Mouse (Mus musculus): Measurements from ENCODE around the gene Cog5. TPM values are rescaled to one million over a fixed set of nuclear protein-coding genes. Genes with fewer than 3 reads are reported as not detected.

Cog5 gene
- polyA plus RNA-seq, 1 experiment from 2014 or later: 29.7 TPM

GRCm38 (mm10) chr12:31949759-31950658, 295.3 kb downstream of the Cog5 start, which contains the start of gene Hbp1:
Gene Hbp1, minus strand, starts transcription at chr12:31950535.
- under 1% methylated on average over 69 of the region's 71 CpGs for WGBS
- peak within 1 kb of the TSS; percentile 79 for H3K4me2 ChIP-seq
- H3K36me3 ChIP-seq: no peaks in the 10 kb centered on the region
- no peaks in the 10 kb centered on the region for H3K4me1 ChIP-seq
- H3K27ac ChIP-seq: peak within 1 kb of the TSS; percentile 98
- H3K9ac ChIP-seq: peak within 1 kb of the TSS; percentile 59
- peak within 1 kb of the TSS; percentile 85 for H3K4me3 ChIP-seq (replicated peaks)
- peak; percentile 95 for ATAC-seq (ENCODE audit: insufficient read depth, low FRiP score, low read depth)
- H3K27me3 ChIP-seq (replicated peaks): no peaks in the 10 kb centered on the region
- H3K9me3 ChIP-seq: no peaks in the 10 kb centered on the region

GRCm38 (mm10) chr12:31950659-31951031, 296.0 kb downstream of the Cog5 start:
- Histone ChIP-seq H3K4me3 (replicated peaks) (peak overlapping the region; percentile 46), H3K9me3 (no peaks in the 10 kb centered on the region), H3K4me2 (peak overlapping the region; percentile 79), H3K9ac (peak overlapping the region; percentile 41; the same call in 1 of the 2 replicates), H3K27me3 (replicated peaks) (no peaks in the 10 kb centered on the region), H3K36me3 (no peaks in the 10 kb centered on the region), H3K4me1 (no peaks in the 10 kb centered on the region), H3K27ac (peak overlapping the region; percentile 85)
- 2% methylated on average over 9 of the region's 9 CpGs for WGBS
- ATAC-seq (ENCODE audit: insufficient read depth, low FRiP score, low read depth): no peak

GRCm38 (mm10) chr12:31955843-31956242, 301.2 kb downstream of the Cog5 start:
- Histone ChIP-seq H3K4me1 (no peaks in the 10 kb centered on the region), H3K9ac (no peak overlapping the region), H3K9me3 (no peaks in the 10 kb centered on the region), H3K4me3 (replicated peaks) (no peak overlapping the region), H3K36me3 (no peaks in the 10 kb centered on the region), H3K27ac (no peak overlapping the region), H3K27me3 (replicated peaks) (no peaks in the 10 kb centered on the region), H3K4me2 (no peak overlapping the region)
- no peak for ATAC-seq (ENCODE audit: insufficient read depth, low FRiP score, low read depth)
- WGBS: 84% methylated on average over 4 of the region's 4 CpGs

- H3K36me3 ChIP-seq: no peaks in the 10 kb centered on the region
- 88% methylated on average over 6 of the region's 6 CpGs for WGBS
- no peak overlapping the region for H3K27ac ChIP-seq
- H3K9ac ChIP-seq: no peak overlapping the region
- no peak overlapping the region for H3K4me3 ChIP-seq (replicated peaks)
- no peak for ATAC-seq (ENCODE audit: insufficient read depth, low FRiP score, low read depth)
- H3K9me3 ChIP-seq: no peaks in the 10 kb centered on the region
- H3K27me3 ChIP-seq (replicated peaks): no peaks in the 10 kb centered on the region
- no peak overlapping the region for H3K4me2 ChIP-seq
- no peaks in the 10 kb centered on the region; the same call in 1 of the 2 replicates for H3K4me1 ChIP-seq
Observed at GRCm38 (mm10) chr12:31964074-31964473, 309.4 kb downstream of the Cog5 start.

- H3K27ac ChIP-seq: no peak overlapping the region
- H3K36me3 ChIP-seq: no peaks in the 10 kb centered on the region
- H3K9ac ChIP-seq: no peak overlapping the region
- H3K9me3 ChIP-seq: no peaks in the 10 kb centered on the region
- no peaks in the 10 kb centered on the region for H3K27me3 ChIP-seq (replicated peaks)
- WGBS: 85% methylated on average over 12 of the region's 12 CpGs
- no peak overlapping the region for H3K4me3 ChIP-seq (replicated peaks)
- no peaks in the 10 kb centered on the region; the same call in 1 of the 2 replicates for H3K4me1 ChIP-seq
- H3K4me2 ChIP-seq: no peak overlapping the region
- no peak for ATAC-seq (ENCODE audit: insufficient read depth, low FRiP score, low read depth)
Observed at GRCm38 (mm10) chr12:31965517-31966212, 311.0 kb downstream of the Cog5 start.

GRCm38 (mm10) chr12:31966405-31966804, 311.7 kb downstream of the Cog5 start:
- Histone ChIP-seq H3K9ac (no peak overlapping the region), H3K9me3 (no peaks in the 10 kb centered on the region), H3K4me1 (no peaks in the 10 kb centered on the region; the same call in 1 of the 2 replicates), H3K4me3 (replicated peaks) (no peak overlapping the region), H3K27ac (no peak overlapping the region), H3K27me3 (replicated peaks) (no peaks in the 10 kb centered on the region), H3K36me3 (no peaks in the 10 kb centered on the region), H3K4me2 (no peak overlapping the region)
- peak; percentile 60; the same call in 1 of the 2 replicates for ATAC-seq (ENCODE audit: insufficient read depth, low FRiP score, low read depth)
- 74% methylated on average over 4 of the region's 4 CpGs for WGBS

- 6% methylated on average over 2 of the region's 2 CpGs for WGBS
- Histone ChIP-seq H3K4me3 (replicated peaks) (no peak overlapping the region), H3K9me3 (no peaks in the 10 kb centered on the region), H3K9ac (no peak overlapping the region), H3K27ac (no peak overlapping the region), H3K27me3 (replicated peaks) (no peaks in the 10 kb centered on the region), H3K36me3 (no peaks in the 10 kb centered on the region), H3K4me1 (no peaks in the 10 kb centered on the region; the same call in 1 of the 2 replicates), H3K4me2 (no peak overlapping the region)
- ATAC-seq (ENCODE audit: insufficient read depth, low FRiP score, low read depth): no peak
Observed at GRCm38 (mm10) chr12:31967536-31967935, 312.9 kb downstream of the Cog5 start.

- 28% methylated on average over 1 of the region's 1 CpGs for WGBS
- no peak overlapping the region for H3K4me2 ChIP-seq
- H3K9ac ChIP-seq: no peak overlapping the region
- no peaks in the 10 kb centered on the region for H3K36me3 ChIP-seq
- no peaks in the 10 kb centered on the region for H3K9me3 ChIP-seq
- H3K4me1 ChIP-seq: peaks cover 3% of the 10 kb centered on the region
- H3K27me3 ChIP-seq (replicated peaks): no peaks in the 10 kb centered on the region
- no peak for ATAC-seq (ENCODE audit: insufficient read depth, low FRiP score, low read depth)
- no peak overlapping the region for H3K4me3 ChIP-seq (replicated peaks)
- no peak overlapping the region for H3K27ac ChIP-seq
Observed at GRCm38 (mm10) chr12:31969111-31969510, 314.4 kb downstream of the Cog5 start.

GRCm38 (mm10) chr12:31971547-31971946, 316.9 kb downstream of the Cog5 start:
- Histone ChIP-seq H3K4me3 (replicated peaks) (no peak overlapping the region), H3K36me3 (no peaks in the 10 kb centered on the region), H3K27me3 (replicated peaks) (no peaks in the 10 kb centered on the region), H3K4me1 (peaks cover 3% of the 10 kb centered on the region), H3K9me3 (no peaks in the 10 kb centered on the region), H3K27ac (no peak overlapping the region), H3K4me2 (no peak overlapping the region), H3K9ac (no peak overlapping the region)
- ATAC-seq (ENCODE audit: insufficient read depth, low FRiP score, low read depth): no peak
- 88% methylated on average over 8 of the region's 8 CpGs for WGBS

GRCm38 (mm10) chr12:31973473-31974172, 319.0 kb downstream of the Cog5 start:
- Histone ChIP-seq H3K27me3 (replicated peaks) (no peaks in the 10 kb centered on the region), H3K4me1 (peaks cover 3% of the 10 kb centered on the region; the same call in 1 of the 2 replicates), H3K4me2 (no peak overlapping the region), H3K4me3 (replicated peaks) (no peak overlapping the region), H3K36me3 (no peaks in the 10 kb centered on the region), H3K9ac (no peak overlapping the region), H3K9me3 (no peaks in the 10 kb centered on the region), H3K27ac (no peak overlapping the region)
- ATAC-seq (ENCODE audit: insufficient read depth, low FRiP score, low read depth): peak; percentile 97
- 59% methylated on average over 13 of the region's 13 CpGs for WGBS

- 45% methylated on average over 7 of the region's 7 CpGs for WGBS
- Histone ChIP-seq H3K4me2 (no peak overlapping the region), H3K27ac (no peak overlapping the region), H3K9me3 (no peaks in the 10 kb centered on the region), H3K4me1 (peaks cover 3% of the 10 kb centered on the region; the same call in 1 of the 2 replicates), H3K36me3 (no peaks in the 10 kb centered on the region), H3K27me3 (replicated peaks) (no peaks in the 10 kb centered on the region), H3K4me3 (replicated peaks) (no peak overlapping the region), H3K9ac (no peak overlapping the region)
- no peak for ATAC-seq (ENCODE audit: insufficient read depth, low FRiP score, low read depth)
Observed at GRCm38 (mm10) chr12:31976544-31976943, 321.9 kb downstream of the Cog5 start.

Data from stomach, embryonic 15.5 days (tissue).